Mouse (Mus musculus) cerebellum, adult 8-10 months (tissue): ENCODE results near the gene March4.

Experiments
- DNase-seq: peaks from one replicate; pipeline ENCODE4 v3.0.0; 2022

Gene March4

GRCm38 (mm10) chr1:72439146-72439545 lies 97.6 kb downstream of the March4 start:
- DNase-seq, result peak; percentile 42

DNA sequence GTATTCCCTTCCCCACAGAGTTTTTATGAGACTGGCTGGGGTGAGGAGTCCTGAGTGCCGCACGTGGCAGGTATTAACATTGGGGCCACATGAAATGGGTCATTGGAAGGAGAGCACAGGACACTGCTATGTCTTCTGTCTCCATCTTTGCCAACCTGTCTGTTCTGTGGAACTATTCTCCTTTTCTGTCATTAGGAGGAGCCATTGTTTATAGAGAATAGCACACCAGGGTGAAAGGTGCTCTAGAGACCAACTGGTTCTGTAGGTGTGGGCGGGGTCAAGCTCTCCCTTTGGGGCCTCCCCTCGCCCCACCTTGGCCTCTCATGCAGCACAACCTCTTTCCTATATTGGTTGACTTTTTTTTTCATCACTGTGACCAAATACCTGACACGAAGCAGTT lies 99.8 kb downstream of the March4 start:
- no peak for DNase-seq

DNA sequence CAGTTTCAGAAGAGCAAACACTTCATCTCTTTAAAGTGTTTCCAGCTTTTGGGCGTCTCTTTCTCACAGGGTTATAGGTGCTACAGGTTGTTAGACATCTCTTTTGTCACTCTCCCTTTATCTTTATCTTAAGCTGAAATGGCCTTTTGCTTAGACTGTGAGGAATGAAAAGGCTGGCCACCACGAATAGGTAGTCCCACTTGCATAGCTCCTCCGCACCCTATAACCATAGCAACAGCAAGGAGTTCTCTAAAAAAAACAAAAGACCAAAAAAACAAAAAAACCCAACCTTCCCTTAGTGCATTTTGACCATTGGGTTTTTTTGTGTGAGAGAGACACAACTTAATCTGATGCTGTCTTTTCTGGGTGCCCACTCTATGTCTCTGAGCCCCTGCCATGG lies 102.2 kb downstream of the March4 start:
- DNase-seq, result no peak

DNA sequence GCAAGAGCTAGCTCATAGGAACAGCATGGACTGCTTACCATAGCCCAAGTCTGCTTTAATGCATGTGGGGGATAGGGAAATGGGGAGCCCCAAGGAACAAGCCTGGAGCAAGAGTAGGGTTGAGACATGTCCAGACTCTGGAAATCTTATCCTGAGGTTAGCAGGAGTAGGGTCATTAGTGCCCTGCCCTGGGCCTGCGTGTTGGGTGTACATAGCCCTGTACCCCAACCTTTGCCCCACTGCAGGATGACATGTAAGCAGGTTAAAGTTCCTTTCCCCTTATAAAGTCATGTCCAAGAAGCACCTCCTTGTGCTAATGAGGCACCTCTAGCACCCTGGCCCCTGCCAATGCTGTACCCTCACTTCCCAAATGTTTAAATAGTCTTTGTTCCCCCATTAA lies 104.2 kb downstream of the March4 start:
- DNase-seq, result no peak

GRCm38 (mm10) chr1:72429107-72429807 lies 107.5 kb downstream of the March4 start:
- DNase-seq, result no peak

DNA sequence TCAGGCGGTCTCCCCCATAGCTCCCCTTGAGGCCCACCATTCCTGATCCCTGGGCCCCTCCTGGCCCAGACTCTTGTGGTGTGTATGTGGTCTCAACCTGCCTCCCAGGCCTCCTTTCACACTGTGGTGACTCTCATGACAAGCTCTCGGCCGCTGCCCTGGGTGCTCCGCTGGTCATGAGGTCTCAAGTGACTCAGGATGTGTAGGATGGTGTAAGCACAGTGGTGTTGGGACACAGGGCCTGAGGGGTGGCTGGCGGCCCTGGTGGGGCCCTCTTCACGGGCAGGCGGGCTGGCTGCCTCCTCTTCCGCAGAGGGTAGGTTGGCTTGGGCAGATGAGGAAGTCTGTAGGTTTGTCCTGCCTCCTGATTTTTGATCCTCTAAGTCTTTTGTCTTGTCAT lies 108.2 kb downstream of the March4 start:
- DNase-seq, result no peak

- DNase-seq, result no peak
These were observed 110.3 kb downstream of the March4 start for GRCm38 (mm10) chr1:72426456-72426855.

DNA sequence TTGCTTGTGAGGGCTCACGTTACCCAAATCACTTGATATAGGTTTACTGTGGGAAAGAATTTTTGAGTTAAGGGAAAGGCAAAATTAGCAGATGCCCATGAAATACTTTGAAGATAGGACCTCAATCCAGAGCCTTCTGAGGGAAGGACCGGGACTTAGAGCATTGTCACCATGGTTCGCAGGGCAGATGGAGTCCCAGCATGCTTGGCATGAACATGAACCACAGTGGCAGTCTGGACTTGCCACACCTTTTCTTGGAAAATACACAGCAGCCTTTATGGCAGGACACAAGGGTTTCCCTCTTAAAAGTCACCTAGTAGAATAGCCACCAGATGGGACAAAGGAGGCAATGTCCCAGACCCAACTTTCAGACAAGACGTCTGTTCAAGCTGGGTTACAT lies 114.6 kb downstream of the March4 start:
- DNase-seq, result peak; percentile 75

- no peak for DNase-seq
These were observed 116.5 kb downstream of the March4 start for GRCm38 (mm10) chr1:72420220-72420619.

GRCm38 (mm10) chr1:72418744-72419655 lies 117.7 kb downstream of the March4 start:
- DNase-seq, result no peak

GRCm38 (mm10) chr1:72414561-72415253 lies 122.0 kb downstream of the March4 start:
- DNase-seq, result no peak

DNA sequence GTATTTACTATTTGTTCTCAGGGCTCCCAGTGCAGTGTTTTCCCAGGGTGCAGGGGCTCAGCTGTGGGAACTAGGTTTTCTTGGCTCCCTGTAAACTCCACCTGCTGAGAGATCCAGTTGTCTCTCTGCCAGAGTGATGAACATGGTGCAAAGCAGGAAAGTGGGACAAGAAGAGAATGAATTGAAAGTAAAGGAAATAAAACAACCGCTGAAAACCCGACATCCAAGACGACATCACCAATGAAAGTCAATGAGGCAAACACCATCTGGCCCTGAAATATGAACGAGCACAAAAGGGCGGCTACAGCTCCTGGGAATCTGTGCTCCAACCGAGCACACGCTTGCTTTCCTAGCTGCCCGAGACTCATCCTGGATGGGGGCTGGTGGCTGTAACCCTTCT lies 122.6 kb downstream of the March4 start:
- DNase-seq, result no peak

DNA sequence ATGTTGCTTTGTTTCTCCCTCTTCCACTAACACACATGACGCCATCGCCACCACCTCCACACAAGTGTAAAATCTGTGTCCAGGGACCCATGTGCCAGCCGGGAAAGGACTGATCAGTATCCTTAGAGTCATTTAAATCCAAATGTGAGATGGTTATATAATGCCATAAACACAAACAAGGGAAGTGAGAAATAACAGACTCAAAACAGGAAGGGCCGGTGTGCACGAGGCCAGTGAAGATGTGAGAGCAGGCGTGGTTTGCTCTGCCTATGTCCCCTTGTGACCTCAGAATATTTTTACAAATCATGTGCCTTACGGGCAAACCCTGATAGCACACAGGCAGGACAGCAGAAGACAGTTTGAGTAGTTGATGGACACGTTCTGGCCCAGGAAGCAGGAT lies 123.5 kb downstream of the March4 start:
- no peak for DNase-seq

- no peak for DNase-seq
These were observed 125.6 kb downstream of the March4 start for GRCm38 (mm10) chr1:72411108-72411507.

DNA sequence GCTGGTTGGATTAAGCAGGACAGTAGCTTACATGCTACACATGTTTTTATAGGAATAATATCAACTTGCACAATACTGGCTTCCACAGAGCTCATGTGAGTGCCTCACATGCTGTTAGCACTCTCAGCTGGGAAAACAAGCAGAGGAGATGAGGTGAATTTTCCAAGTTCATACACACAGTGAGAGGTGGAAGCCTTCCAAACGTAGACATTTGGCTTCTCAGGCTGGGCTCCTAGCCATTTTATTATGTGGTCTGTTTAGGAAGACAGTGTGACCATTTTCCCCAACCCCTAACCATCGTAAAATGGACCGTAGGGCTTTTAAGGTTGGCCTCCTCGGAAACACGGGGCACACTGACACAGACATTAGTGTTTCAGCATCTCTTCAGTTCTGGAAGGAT lies 126.8 kb downstream of the March4 start:
- DNase-seq, result peak; percentile 40

- no peak for DNase-seq
These were observed 130.1 kb downstream of the March4 start for GRCm38 (mm10) chr1:72406505-72407079.

GRCm38 (mm10) chr1:72401331-72402069 lies 135.2 kb downstream of the March4 start:
- no peak for DNase-seq

GRCm38 (mm10) chr1:72400616-72401015 lies 136.1 kb downstream of the March4 start:
- DNase-seq, result peak; percentile 86

GRCm38 (mm10) chr1:72399720-72400401 lies 136.9 kb downstream of the March4 start:
- no peak for DNase-seq

DNA sequence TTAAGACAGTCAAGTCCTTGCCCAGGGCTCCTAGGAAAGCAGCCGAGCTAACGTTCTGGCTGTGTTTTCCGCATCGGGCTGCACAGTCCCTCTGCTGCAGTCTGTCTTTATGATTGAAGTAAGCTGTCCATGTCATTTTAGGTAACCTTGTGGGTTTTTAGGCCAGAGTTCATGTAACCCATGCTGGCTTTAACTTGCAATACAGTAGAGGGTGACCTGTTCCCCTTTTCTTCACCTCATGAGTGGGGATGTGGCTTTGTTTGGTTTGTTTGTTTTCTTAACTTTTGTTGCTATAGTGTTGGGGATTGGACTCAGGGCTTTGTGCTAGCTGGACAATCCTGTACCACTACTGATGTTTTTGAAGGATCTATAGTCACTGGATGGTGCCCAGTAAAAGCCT lies 146.3 kb downstream of the March4 start:
- DNase-seq, result no peak

GRCm38 (mm10) chr1:72383651-72384050 lies 153.1 kb downstream of the March4 start:
- no peak for DNase-seq

DNA sequence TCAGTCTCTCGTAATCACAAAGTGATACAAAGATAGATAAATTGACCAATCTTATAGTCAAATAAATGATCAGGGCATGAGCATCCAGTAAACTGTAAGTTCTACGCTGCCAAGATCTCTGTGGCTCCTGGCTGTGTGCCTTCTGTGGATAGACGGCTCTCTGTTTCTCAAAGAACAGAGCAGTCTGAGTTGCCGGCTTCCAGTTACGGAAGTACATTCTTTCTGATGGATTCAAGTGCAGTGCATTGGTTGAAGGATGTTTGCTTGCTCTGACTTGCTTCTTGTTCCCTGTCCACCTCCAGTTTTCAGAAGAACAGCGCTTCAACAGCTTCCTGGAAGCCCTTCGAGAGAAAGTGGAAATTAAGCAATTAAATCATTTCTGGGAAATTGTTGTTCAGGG lies 153.7 kb downstream of the March4 start:
- DNase-seq, result no peak
